Mouse (Mus musculus) lung, embryonic 15.5 days (tissue): ENCODE results near the gene Sike1. TPM values are rescaled to one million over a fixed set of nuclear protein-coding genes. Genes with fewer than 3 reads are reported as not detected.
A peak's percentile ranks its signal among the peaks of the same experiment; 100 is the strongest.

Experiments used
- ATAC-seq: fragments of 200-750 bp; cut with Nextera tagmentation; 2 replicates; pipeline ENCODE4 v1.8.0; 2017; ENCODE audit warnings: moderate number of reproducible peaks, borderline replicate concordance; ENCODE audit not compliant: low FRiP score, low TSS enrichment; ENCODE audit errors: extremely low read depth
- H3K27ac ChIP-seq: fragments of 300-500 bp; sonication (generic); 2 replicates; pipeline ENCODE4 v1.5.1; 2015; ENCODE audit warnings: moderate library complexity, mild to moderate bottlenecking, inconsistent platforms
- H3K27me3 ChIP-seq: fragments of 300-500 bp; sonication (generic); 2 replicates; pipeline ENCODE4 v1.6.1; 2015; ENCODE audit warnings: inconsistent platforms
- H3K36me3 ChIP-seq: fragments of 300-500 bp; sonication (generic); 2 replicates; pipeline ENCODE4 v1.6.1; 2015; ENCODE audit warnings: inconsistent platforms
- H3K4me1 ChIP-seq: fragments of 300-500 bp; sonication (generic); 2 replicates; pipeline ENCODE4 v1.6.1; 2015; ENCODE audit warnings: inconsistent platforms
- H3K4me2 ChIP-seq: fragments of 300-500 bp; sonication (generic); 2 replicates; pipeline ENCODE4 v1.6.1; 2015; ENCODE audit warnings: inconsistent platforms, mild to moderate bottlenecking, moderate library complexity
- H3K4me3 ChIP-seq: fragments of 300-500 bp; sonication (generic); 2 replicates; pipeline ENCODE4 v1.5.1; 2015; ENCODE audit warnings: mild to moderate bottlenecking, inconsistent platforms
- H3K9ac ChIP-seq: fragments of 300-500 bp; sonication (generic); 2 replicates; pipeline ENCODE4 v1.6.1; 2015; ENCODE audit warnings: inconsistent platforms
- H3K9me3 ChIP-seq: fragments of 300-500 bp; sonication (generic); 2 replicates; pipeline ENCODE4 v1.6.1; 2016; ENCODE audit warnings: inconsistent platforms
- WGBS: fragments of 180-500 bp; shearing (Covaris S2); methylation state at CpG from one replicate; pipeline ENCODE4 v1.1.7; 2015; 5-methylcytosine and 5-hydroxymethylcytosine counted together
- polyA plus RNA-seq: library from polyadenylated mRNA; unstranded; fragments of >200 nt; fragmentation: Nextera tagmentation; extraction: Ambion mirVana; gene quantifications from 2 replicates; pipeline ENCODE4 v1.2.1, GENCODE M21; 2015

Gene Sike1
- polyA plus RNA-seq, 1 experiment from 2014 or later: 61.6 TPM

GRCm38 (mm10) chr3:103040861-103041379 lies 45.4 kb downstream of the Sike1 start:
- no peak overlapping the region for H3K9ac ChIP-seq
- no peaks in the 10 kb centered on the region for H3K4me1 ChIP-seq
- H3K36me3 ChIP-seq: peaks cover 72% of the 10 kb centered on the region
- H3K27me3 ChIP-seq: no peaks in the 10 kb centered on the region
- no peaks in the 10 kb centered on the region for H3K9me3 ChIP-seq
- WGBS: 77% methylated on average over 1 of the region's 1 CpGs
- H3K27ac ChIP-seq: no peak overlapping the region
- no peak overlapping the region for H3K4me3 ChIP-seq
- no peak overlapping the region for H3K4me2 ChIP-seq
- no peak for ATAC-seq

- peaks cover 61% of the 10 kb centered on the region for H3K36me3 ChIP-seq
- WGBS: 85% methylated on average over 5 of the region's 5 CpGs
These were observed 60.6 kb downstream of the Sike1 start for GRCm38 (mm10) chr3:103056016-103056595.

GRCm38 (mm10) chr3:103057752-103058151 lies 62.2 kb downstream of the Sike1 start:
- ATAC-seq: peak; percentile 36; the same call in 1 of the 2 replicates
- Histone ChIP-seq H3K9me3 (no peaks in the 10 kb centered on the region), H3K9ac (peak overlapping the region; percentile 76), H3K27ac (peak overlapping the region; percentile 96; the same call in 1 of the 2 replicates), H3K4me2 (peak overlapping the region; percentile 72), H3K27me3 (no peaks in the 10 kb centered on the region), H3K4me3 (peak overlapping the region; percentile 66), H3K36me3 (peaks cover 64% of the 10 kb centered on the region), H3K4me1 (peaks cover 10% of the 10 kb centered on the region; the same call in 1 of the 2 replicates)
- 3% methylated on average over 10 of the region's 10 CpGs for WGBS

More at GRCm38 (mm10) chr3:103056016-103056595, 60.6 kb downstream of the Sike1 start:
- no peak overlapping the region for H3K4me3 ChIP-seq
- no peak overlapping the region for H3K4me2 ChIP-seq
- no peak overlapping the region for H3K9ac ChIP-seq
- no peaks in the 10 kb centered on the region for H3K27me3 ChIP-seq
- no peaks in the 10 kb centered on the region for H3K9me3 ChIP-seq
- ATAC-seq: no peak
- no peak overlapping the region for H3K27ac ChIP-seq
- H3K4me1 ChIP-seq: peaks cover 10% of the 10 kb centered on the region; the same call in 1 of the 2 replicates

Other genes with a start within 250 kb of the Sike1 start
- gene Tshb, start 213.0 kb upstream of the Sike1 start, polyA plus RNA-seq: 0.09 and 0.30 TPM in 2 replicates
- not detected in 2 replicates for gene Sycp1, start 59.6 kb upstream of the Sike1 start, polyA plus RNA-seq
- 0.06 TPM in 1 of 2 replicates, not detected in the other for gene Nr1h5, start 31.6 kb upstream of the Sike1 start, polyA plus RNA-seq
- gene Csde1, start 24.7 kb downstream of the Sike1 start, polyA plus RNA-seq: 343 and 346 TPM in 2 replicates
- gene Nras, start 62.6 kb downstream of the Sike1 start, polyA plus RNA-seq: 92.7 and 96.9 TPM in 2 replicates
- gene Ampd1, start 78.3 kb downstream of the Sike1 start, polyA plus RNA-seq: 0.14 and 0.23 TPM in 2 replicates
- gene Dennd2c, start 106.9 kb downstream of the Sike1 start, polyA plus RNA-seq: 5.0 and 5.5 TPM in 2 replicates
- gene Bcas2, start 175.9 kb downstream of the Sike1 start, polyA plus RNA-seq: 188 and 190 TPM in 2 replicates